Mouse (Mus musculus) forebrain, embryonic 11.5 days (tissue): Measurements from ENCODE around the gene Sumf2. TPM values are rescaled to one million over a fixed set of nuclear protein-coding genes. Genes with fewer than 3 reads are reported as not detected.
A peak's percentile ranks its signal among the peaks of the same experiment; 100 is the strongest.

Experiments used
- ATAC-seq: fragments of 200-750 bp; cut with Nextera tagmentation; replicated peaks from 2 replicates; pipeline ENCODE4 v1.8.0; 2017; ENCODE audit warnings: moderate TSS enrichment; ENCODE audit not compliant: low FRiP score
- DNase-seq: peaks from one replicate; pipeline ENCODE4 v3.0.0-alpha.2; 2017; ENCODE audit warnings: low spot score
- H3K27ac ChIP-seq: fragments of 300-500 bp; sonication (generic); 2 replicates; pipeline ENCODE4 v1.5.1; 2014; ENCODE audit warnings: low read depth, low read length
- H3K27me3 ChIP-seq: fragments of 300-500 bp; sonication (generic); 2 replicates; pipeline ENCODE4 v1.6.1; 2014; ENCODE audit warnings: mild to moderate bottlenecking, low read length, mixed read lengths; ENCODE audit not compliant: control insufficient read depth, insufficient read depth
- H3K36me3 ChIP-seq: fragments of 300-500 bp; sonication (generic); 2 replicates; pipeline ENCODE4 v1.6.1; 2014; ENCODE audit warnings: mild to moderate bottlenecking, low read length, moderate library complexity, mixed read lengths; ENCODE audit not compliant: control insufficient read depth, insufficient read depth
- H3K4me1 ChIP-seq: fragments of 300-500 bp; sonication (generic); replicated peaks from 2 replicates; pipeline ENCODE4 v1.6.1; 2014; ENCODE audit warnings: low read length, mixed read lengths; ENCODE audit not compliant: control insufficient read depth, insufficient read depth
- H3K4me2 ChIP-seq: fragments of 300-500 bp; sonication (generic); 2 replicates; pipeline ENCODE4 v1.6.1; 2014; ENCODE audit warnings: low read depth, mild to moderate bottlenecking, low read length, moderate library complexity, mixed read lengths; ENCODE audit not compliant: severe bottlenecking
- H3K4me3 ChIP-seq: fragments of 300-500 bp; sonication (generic); 2 replicates; pipeline ENCODE4 v1.5.1; 2014; ENCODE audit warnings: low read depth, low read length
- H3K9ac ChIP-seq: fragments of 300-500 bp; sonication (generic); 2 replicates; pipeline ENCODE4 v1.6.1; 2014; ENCODE audit warnings: low read length
- H3K9me3 ChIP-seq: fragments of 300-500 bp; sonication (generic); 2 replicates; pipeline ENCODE4 v1.6.1; 2016; ENCODE audit warnings: low read length, mixed read lengths; ENCODE audit not compliant: control insufficient read depth
- WGBS: fragments of 180-500 bp; shearing (Covaris S2); extraction: QIAGEN DNeasy Blood & Tissue Kit; methylation state at CpG from one replicate; pipeline ENCODE4 v1.1.7; 2014; 5-methylcytosine and 5-hydroxymethylcytosine counted together
- polyA plus RNA-seq: library from polyadenylated mRNA; unstranded; fragments of >200 nt; fragmentation: Nextera tagmentation; extraction: Ambion mirVana; gene quantifications from 2 replicates; pipeline ENCODE4 v1.2.1, GENCODE M21; 2014

Gene Sumf2
- polyA plus RNA-seq, 1 experiment from 2014 or later: 45.0 TPM

GRCm38 (mm10) chr5:129869238-129869995, 22.6 kb downstream of the Sumf2 start:
- Histone ChIP-seq H3K27ac (no peak overlapping the region), H3K4me2 (no peak overlapping the region), H3K4me3 (no peak overlapping the region), H3K9ac (no peak overlapping the region), H3K36me3 (no peaks in the 10 kb centered on the region), H3K4me1 (no peaks in the 10 kb centered on the region), H3K27me3 (no peaks in the 10 kb centered on the region), H3K9me3 (no peaks in the 10 kb centered on the region)
- no peak for DNase-seq
- WGBS: 90% methylated on average over 19 of the region's 19 CpGs
- no peak for ATAC-seq

- H3K4me3 ChIP-seq: no peak overlapping the region
Observed at GRCm38 (mm10) chr5:129871238-129871637, 24.5 kb downstream of the Sumf2 start.

GRCm38 (mm10) chr5:129873942-129874341, 27.2 kb downstream of the Sumf2 start:
- no peak for ATAC-seq
- Histone ChIP-seq H3K4me2 (no peak overlapping the region), H3K9me3 (no peaks in the 10 kb centered on the region), H3K27ac (no peak overlapping the region), H3K27me3 (no peaks in the 10 kb centered on the region), H3K4me1 (no peaks in the 10 kb centered on the region), H3K36me3 (no peaks in the 10 kb centered on the region; the same call in 1 of the 2 replicates), H3K9ac (no peak overlapping the region), H3K4me3 (no peak overlapping the region)
- DNase-seq: no peak
- WGBS: 86% methylated on average over 12 of the region's 12 CpGs

More at GRCm38 (mm10) chr5:129871238-129871637, 24.5 kb downstream of the Sumf2 start:
- Histone ChIP-seq H3K4me2 (no peak overlapping the region), H3K4me1 (no peaks in the 10 kb centered on the region), H3K36me3 (no peaks in the 10 kb centered on the region), H3K27ac (no peak overlapping the region), H3K9ac (no peak overlapping the region), H3K27me3 (no peaks in the 10 kb centered on the region), H3K9me3 (no peaks in the 10 kb centered on the region)
- ATAC-seq (no peak), DNase-seq (no peak)
- WGBS: 83% methylated on average over 2 of the region's 2 CpGs

GRCm38 (mm10) chr5:129875098-129875497, 28.3 kb downstream of the Sumf2 start:
- no peak for DNase-seq
- no peaks in the 10 kb centered on the region for H3K9me3 ChIP-seq
- no peaks in the 10 kb centered on the region; the same call in 1 of the 2 replicates for H3K36me3 ChIP-seq
- H3K9ac ChIP-seq: no peak overlapping the region
- no peak overlapping the region for H3K4me2 ChIP-seq
- H3K4me1 ChIP-seq: no peaks in the 10 kb centered on the region
- no peak for ATAC-seq
- WGBS: 79% methylated on average over 11 of the region's 11 CpGs
- H3K4me3 ChIP-seq: no peak overlapping the region
- no peaks in the 10 kb centered on the region for H3K27me3 ChIP-seq
- H3K27ac ChIP-seq: no peak overlapping the region

GRCm38 (mm10) chr5:129877731-129878455, 31.1 kb downstream of the Sumf2 start:
- DNase-seq (no peak), ATAC-seq (no peak)
- Histone ChIP-seq H3K4me3 (no peak overlapping the region), H3K27ac (no peak overlapping the region), H3K36me3 (peaks cover 10% of the 10 kb centered on the region; the same call in 1 of the 2 replicates), H3K9me3 (no peaks in the 10 kb centered on the region), H3K4me2 (no peak overlapping the region), H3K27me3 (no peaks in the 10 kb centered on the region), H3K4me1 (no peaks in the 10 kb centered on the region), H3K9ac (no peak overlapping the region)
- WGBS: 70% methylated on average over 9 of the region's 9 CpGs

GRCm38 (mm10) chr5:129878946-129879345, 32.2 kb downstream of the Sumf2 start:
- ATAC-seq (no peak), DNase-seq (peak; percentile 66)
- Histone ChIP-seq H3K4me3 (no peak overlapping the region), H3K9ac (no peak overlapping the region), H3K4me1 (no peaks in the 10 kb centered on the region), H3K4me2 (no peak overlapping the region), H3K27ac (no peak overlapping the region), H3K27me3 (no peaks in the 10 kb centered on the region), H3K9me3 (no peaks in the 10 kb centered on the region), H3K36me3 (peaks cover 15% of the 10 kb centered on the region; the same call in 1 of the 2 replicates)
- WGBS: 64% methylated on average over 2 of the region's 2 CpGs

- H3K4me1 ChIP-seq: no peaks in the 10 kb centered on the region
- no peak overlapping the region for H3K4me2 ChIP-seq
- H3K27ac ChIP-seq: no peak overlapping the region
- H3K27me3 ChIP-seq: no peaks in the 10 kb centered on the region
- ATAC-seq (no peak), DNase-seq (no peak)
- no peak overlapping the region for H3K9ac ChIP-seq
- 79% methylated on average over 3 of the region's 3 CpGs for WGBS
- H3K4me3 ChIP-seq: no peak overlapping the region
- no peaks in the 10 kb centered on the region for H3K9me3 ChIP-seq
- H3K36me3 ChIP-seq: peaks cover 15% of the 10 kb centered on the region; the same call in 1 of the 2 replicates
Observed at GRCm38 (mm10) chr5:129879888-129880287, 33.1 kb downstream of the Sumf2 start.

DNA sequence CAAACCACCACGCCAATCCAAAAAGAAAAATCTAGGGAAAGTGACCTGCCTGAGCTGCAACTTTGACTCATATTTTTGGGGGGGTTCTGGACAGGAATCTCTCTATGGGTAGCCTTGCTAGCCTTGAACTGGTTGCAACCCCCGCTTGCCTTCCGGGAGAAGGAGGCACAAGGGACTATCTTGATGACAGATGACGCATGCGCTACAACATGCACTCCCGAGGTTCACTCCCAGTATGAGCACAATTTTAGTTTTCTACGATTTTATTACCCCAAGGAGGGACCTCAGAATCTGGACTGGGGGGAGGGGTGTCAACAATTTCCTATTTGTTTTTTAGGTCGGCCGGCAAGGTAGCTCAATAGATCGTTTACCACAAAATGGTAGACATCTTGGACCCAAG, 39.5 kb downstream of the Sumf2 start:
- H3K27ac ChIP-seq: no peak overlapping the region
- H3K9ac ChIP-seq: peak overlapping the region; percentile 89
- no peak for DNase-seq
- H3K4me2 ChIP-seq: peak overlapping the region; percentile 80
- WGBS: 59% methylated on average over 10 of the region's 10 CpGs
- peak overlapping the region; percentile 83 for H3K4me3 ChIP-seq
- peaks cover 9% of the 10 kb centered on the region; the same call in 1 of the 2 replicates for H3K36me3 ChIP-seq
- H3K4me1 ChIP-seq: 0 out of 2 replicates have a peak, but pooled peaks cover 5% of the 10 kb centered on the region
- no peaks in the 10 kb centered on the region for H3K9me3 ChIP-seq
- no peak for ATAC-seq
- H3K27me3 ChIP-seq: no peaks in the 10 kb centered on the region
